Mouse (Mus musculus) skeletal muscle tissue, adult 2 months (tissue): ENCODE data around the gene Adap1.
A peak's percentile ranks its signal among the peaks of the same experiment; 100 is the strongest.

Experiments
- DNase-seq: peaks from one replicate; pipeline ENCODE4 v3.0.0-alpha.2; 2012; ENCODE audit warnings: low read depth, low spot score

Gene Adap1

GRCm38 (mm10) chr5:139325395-139325966 lies at the start of gene Adap1:
TSS of gene Adap1 (minus strand) at chr5:139325622.
- DNase-seq, result no peak

- DNase-seq, result no peak
These were observed 49.4 kb upstream of the Adap1 start for GRCm38 (mm10) chr5:139374841-139375240.

- DNase-seq, result no peak
These were observed 48.5 kb upstream of the Adap1 start for GRCm38 (mm10) chr5:139373889-139374444.

GRCm38 (mm10) chr5:139373126-139373525 lies 47.7 kb upstream of the Adap1 start:
- DNase-seq, result no peak

- peak; percentile 93 for DNase-seq
These were observed 46.4 kb upstream of the Adap1 start for GRCm38 (mm10) chr5:139371631-139372401.

- no peak for DNase-seq
These were observed 45.7 kb upstream of the Adap1 start for GRCm38 (mm10) chr5:139371118-139371517.

GRCm38 (mm10) chr5:139370336-139370735 lies 44.9 kb upstream of the Adap1 start:
- no peak for DNase-seq

GRCm38 (mm10) chr5:139368638-139369320 lies 43.4 kb upstream of the Adap1 start:
- DNase-seq, result no peak

- DNase-seq, result no peak
These were observed 42.5 kb upstream of the Adap1 start for GRCm38 (mm10) chr5:139367884-139368458.

GRCm38 (mm10) chr5:139366484-139366883 lies 41.1 kb upstream of the Adap1 start:
- DNase-seq, result no peak

- DNase-seq, result no peak
These were observed 40.4 kb upstream of the Adap1 start for GRCm38 (mm10) chr5:139365827-139366226.

- no peak for DNase-seq
These were observed 39.6 kb upstream of the Adap1 start for GRCm38 (mm10) chr5:139364911-139365571.

GRCm38 (mm10) chr5:139364260-139364910 lies 39.0 kb upstream of the Adap1 start:
- DNase-seq, result peak; percentile 82

GRCm38 (mm10) chr5:139363858-139364257 lies 38.4 kb upstream of the Adap1 start:
- DNase-seq, result no peak

- no peak for DNase-seq
These were observed 33.8 kb upstream of the Adap1 start for GRCm38 (mm10) chr5:139359244-139359643.

- no peak for DNase-seq
These were observed 33.2 kb upstream of the Adap1 start for GRCm38 (mm10) chr5:139358653-139359052.

- DNase-seq, result no peak
These were observed 29.9 kb upstream of the Adap1 start for GRCm38 (mm10) chr5:139355235-139355772.

- DNase-seq, result no peak
These were observed 28.5 kb upstream of the Adap1 start for GRCm38 (mm10) chr5:139353946-139354345.

- DNase-seq, result no peak
These were observed 28.1 kb upstream of the Adap1 start for GRCm38 (mm10) chr5:139353496-139353895.

- DNase-seq, result no peak
These were observed 26.9 kb upstream of the Adap1 start, which contains the start of gene Cyp2w1 for GRCm38 (mm10) chr5:139352317-139352716. TSS of gene Cyp2w1 (plus strand) at chr5:139352617.

- DNase-seq, result no peak
These were observed 26.2 kb upstream of the Adap1 start for GRCm38 (mm10) chr5:139351628-139352027.
